Mouse (Mus musculus): ENCODE data around the gene St6galnac4.

St6galnac4 gene

DNA sequence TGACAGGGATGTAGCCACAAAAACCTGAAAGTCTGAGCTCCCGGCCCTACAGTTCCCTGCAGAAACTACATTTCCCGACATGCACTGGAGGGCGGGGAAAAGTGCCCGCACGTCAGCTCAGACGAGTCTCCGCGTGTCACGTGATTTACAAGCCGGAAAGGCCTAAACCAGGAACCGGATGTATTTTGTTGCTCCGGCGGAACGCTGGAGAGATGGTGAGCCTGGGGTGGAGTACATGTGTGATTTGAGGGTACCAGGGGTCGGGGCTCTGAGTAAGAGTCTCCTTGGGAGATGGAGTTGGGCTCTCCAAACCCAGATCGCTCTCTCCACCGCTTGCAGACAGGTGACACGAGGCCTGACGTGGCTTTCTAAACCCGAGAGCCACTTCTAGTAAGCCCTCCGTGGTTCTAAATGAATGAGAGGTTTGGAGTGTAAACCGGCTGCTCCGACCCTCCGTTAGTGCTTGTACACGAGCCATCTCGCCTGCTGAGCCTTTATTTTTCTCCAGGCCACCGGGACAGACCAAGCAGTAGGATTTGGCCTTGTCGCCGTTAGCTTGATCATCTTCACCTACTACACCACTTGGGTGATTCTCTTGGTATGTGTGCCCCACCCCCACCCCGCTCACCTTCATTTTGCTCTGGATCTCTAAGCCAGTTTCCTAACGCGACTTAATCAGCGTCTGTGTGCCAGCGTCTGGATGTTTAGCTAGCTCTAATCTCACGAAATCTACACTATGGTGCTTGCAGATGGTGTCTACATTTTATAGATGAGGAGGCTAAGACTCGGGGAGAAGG lies 16.0 kb upstream of the St6galnac4 start, which contains the start of gene Dpm2:
Gene Dpm2, plus strand, starts transcription at position 161 of the 797 bp plus-strand sequence.
- peak; percentile 85 for DNase-seq (ENCODE audit: low read depth, low spot score)

DNA sequence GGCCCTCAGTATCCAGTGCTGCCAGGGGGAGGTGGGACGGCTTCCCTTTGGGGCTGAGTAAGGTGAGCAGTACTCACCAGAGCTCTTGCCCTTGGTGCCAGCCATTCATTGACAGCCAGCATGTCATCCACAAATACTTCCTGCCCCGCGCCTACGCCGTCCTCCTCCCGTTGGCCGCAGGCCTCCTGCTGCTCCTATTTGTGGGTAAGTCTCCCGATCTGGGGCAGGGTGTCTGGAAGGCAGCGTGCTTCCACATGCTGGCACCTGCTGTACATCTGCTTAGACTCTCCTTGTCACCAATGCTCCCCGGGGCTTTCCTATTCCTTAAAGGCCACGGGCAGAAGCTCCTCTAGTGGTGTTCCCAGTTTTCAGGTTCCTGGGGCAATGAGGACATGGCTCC lies 14.7 kb upstream of the St6galnac4 start:
- DNase-seq (ENCODE audit: low read depth, low spot score): no peak

DNA sequence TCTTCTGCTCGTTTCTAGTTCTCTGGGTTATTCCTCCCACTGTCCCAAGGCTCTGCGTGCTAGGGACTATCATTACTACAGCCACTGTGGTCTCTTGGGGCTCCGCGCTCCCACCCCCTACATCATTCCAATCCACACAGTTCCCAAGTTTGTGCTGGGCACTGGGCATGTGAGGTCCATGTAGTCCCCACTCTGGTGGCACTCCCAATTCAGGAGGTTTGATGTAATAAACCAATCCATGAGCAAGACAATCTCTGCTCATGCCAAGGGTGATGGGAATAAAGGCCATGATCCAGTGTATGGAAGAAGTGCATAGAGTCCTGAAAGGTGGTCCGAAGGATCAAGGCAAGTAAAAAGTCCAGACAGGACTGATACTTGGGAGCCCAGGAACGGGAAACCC lies 12.4 kb upstream of the St6galnac4 start, which contains the start of gene Pip5kl1:
Gene Pip5kl1, plus strand, starts transcription at position 301 of the 400 bp plus-strand sequence.
- no peak for DNase-seq (ENCODE audit: low read depth, low spot score)

DNA sequence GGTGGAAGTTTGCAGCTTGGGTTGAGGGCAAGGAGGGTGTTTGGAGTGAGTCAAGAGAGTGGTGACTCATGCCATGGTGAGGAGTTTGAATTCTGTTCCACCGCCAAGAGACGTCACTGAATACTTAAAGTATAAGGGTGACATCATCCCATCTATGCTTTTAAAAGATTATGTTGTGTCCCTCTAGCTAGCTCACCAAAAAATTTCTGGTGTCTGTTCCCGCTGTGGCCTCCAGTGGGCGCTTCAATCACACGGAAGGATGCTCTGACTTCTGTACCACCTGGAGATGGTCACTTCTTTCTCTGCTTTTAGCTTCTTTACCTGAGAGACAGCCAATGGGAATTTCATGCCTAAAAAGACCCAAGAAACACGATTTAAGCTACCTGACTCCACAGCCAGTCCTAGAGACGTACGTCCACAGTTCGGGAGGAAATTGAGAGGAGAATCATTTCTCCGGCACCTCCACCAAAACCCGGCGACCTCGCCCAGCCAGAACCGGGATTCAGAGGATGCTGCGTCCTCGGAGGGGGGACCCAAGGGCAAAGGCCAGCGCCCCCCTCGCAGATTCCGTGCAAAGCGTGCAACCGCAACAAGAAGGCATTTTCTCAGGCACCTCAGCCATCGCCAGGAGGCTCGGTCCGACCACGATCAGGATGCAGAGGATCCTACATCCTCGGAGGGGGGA lies 11.9 kb upstream of the St6galnac4 start:
- no peak for DNase-seq (ENCODE audit: low read depth, low spot score)

DNA sequence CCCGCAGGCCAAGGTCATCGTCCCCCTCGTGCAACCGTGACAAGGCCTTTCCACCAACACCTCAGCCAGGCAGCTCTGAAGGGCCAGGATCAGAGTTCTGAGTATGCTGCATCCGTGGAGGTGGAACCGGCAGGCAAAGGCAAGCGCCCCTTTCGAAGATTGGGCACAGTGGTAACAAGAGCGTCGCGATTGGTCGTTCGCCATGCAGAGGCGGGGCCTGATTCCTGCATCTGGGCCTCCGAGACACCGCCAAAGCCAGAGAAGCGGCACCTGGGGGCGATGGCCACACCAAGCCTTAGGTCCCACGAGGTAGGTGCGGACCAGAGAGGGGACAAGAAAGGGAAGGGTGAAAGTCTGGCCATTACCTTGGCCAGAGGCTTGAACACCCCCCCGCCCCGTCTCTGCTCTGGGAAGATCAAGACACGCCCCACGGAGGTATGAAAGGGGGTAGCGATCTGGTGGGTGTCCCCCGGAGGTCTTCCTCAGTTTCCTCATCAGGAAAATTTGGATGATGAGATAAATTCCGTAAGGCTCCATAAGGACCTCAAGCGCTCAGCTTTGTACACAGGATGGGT lies 11.2 kb upstream of the St6galnac4 start, which contains the start of gene 9430097D07Rik:
Gene 9430097D07Rik, minus strand, starts transcription at position 99 of the 575 bp plus-strand sequence.
- DNase-seq (ENCODE audit: low read depth, low spot score): peak; percentile 44

DNA sequence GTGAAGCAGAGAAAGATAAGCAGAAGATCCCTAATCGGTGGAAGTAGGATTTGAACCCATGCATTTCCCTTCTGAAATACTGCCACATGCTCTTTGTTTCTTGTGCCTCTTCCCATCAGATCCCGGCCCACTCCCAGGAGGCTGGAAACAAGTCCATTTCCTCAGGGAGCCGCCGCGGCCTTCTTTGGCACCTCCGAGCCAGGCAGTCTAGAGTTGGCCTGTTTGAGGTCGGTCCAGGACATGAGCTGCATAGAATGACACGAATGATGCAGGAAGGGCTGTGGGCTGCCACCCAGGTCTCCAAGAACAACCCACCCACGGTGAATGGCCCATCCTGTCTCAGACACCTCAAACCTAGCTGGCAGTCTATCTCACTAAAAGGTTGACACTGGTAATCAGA lies 10.4 kb upstream of the St6galnac4 start:
- no peak for DNase-seq (ENCODE audit: low read depth, low spot score)

DNA sequence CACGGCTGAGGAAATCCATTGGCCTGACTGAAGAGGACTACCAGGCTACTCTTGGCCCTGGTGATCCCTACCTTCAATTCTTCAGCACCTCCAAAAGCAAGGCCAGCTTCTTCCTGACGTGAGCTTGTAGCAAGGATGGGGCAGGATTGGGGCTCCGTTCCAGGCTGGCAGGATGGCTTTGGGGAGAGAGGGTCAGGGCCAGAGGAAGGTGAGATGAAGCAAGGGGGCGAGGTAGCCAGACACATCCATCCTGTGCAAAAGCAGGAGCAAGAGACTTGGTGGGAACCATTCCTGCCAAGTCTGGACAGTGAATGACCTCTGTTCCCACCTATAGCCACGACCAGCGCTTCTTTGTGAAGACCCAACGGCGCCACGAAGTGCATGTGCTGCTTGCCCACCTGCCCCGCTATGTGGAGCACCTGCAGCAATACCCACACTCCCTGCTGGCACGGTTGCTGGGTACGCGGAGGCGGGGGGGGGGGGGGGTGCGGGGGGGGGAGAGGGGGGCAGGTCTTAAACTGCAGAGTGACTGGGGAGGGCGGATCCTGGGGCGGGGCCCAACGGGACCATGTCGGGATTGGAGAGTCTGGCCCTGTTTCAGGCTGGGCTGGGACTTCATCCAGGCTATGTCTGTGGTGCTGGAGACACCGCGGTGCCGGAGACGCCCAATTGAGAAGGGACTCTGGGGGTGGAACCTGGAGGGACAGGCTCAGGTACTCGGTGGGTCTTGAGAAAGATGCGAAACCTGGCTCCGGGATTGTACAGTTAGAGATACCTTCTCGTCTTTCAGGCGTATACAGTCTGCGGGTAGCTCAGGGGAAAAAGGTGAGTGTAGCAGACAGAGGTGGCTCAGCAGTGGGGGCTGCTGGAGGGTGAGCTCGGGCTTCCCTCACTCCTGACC lies 8.5 kb upstream of the St6galnac4 start:
- DNase-seq (ENCODE audit: low read depth, low spot score): no peak

DNA sequence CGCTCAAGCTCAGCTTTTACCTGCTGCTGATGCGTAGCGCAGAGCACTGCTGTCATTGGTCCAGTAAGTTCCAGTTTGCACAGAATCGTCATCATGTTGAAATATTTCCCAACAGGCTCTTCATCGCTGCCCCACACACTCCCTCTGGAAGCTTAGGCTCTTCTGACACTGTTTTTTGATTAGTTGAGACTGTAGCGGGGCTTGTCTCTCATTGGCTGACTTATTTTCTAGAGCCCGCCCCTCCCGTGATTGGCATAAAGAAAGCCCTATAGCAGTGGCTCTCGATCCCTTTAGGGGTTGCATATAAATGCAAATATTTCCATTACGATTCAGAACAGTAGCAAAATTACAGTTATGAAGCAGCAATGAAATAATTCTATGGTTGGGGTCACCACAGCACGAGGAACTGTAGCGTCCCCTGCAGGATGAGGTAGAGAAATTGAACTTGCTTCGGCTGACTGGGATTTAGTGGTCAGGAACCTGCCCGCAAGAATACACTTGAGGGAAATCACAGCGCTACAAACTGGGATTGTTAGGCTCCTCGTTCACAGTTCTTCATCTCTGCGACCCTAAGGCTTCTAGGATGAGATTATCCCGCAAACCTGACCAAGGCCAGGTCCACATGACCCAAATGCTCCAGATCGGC lies 5.3 kb upstream of the St6galnac4 start:
- no peak for DNase-seq (ENCODE audit: low read depth, low spot score)

DNA sequence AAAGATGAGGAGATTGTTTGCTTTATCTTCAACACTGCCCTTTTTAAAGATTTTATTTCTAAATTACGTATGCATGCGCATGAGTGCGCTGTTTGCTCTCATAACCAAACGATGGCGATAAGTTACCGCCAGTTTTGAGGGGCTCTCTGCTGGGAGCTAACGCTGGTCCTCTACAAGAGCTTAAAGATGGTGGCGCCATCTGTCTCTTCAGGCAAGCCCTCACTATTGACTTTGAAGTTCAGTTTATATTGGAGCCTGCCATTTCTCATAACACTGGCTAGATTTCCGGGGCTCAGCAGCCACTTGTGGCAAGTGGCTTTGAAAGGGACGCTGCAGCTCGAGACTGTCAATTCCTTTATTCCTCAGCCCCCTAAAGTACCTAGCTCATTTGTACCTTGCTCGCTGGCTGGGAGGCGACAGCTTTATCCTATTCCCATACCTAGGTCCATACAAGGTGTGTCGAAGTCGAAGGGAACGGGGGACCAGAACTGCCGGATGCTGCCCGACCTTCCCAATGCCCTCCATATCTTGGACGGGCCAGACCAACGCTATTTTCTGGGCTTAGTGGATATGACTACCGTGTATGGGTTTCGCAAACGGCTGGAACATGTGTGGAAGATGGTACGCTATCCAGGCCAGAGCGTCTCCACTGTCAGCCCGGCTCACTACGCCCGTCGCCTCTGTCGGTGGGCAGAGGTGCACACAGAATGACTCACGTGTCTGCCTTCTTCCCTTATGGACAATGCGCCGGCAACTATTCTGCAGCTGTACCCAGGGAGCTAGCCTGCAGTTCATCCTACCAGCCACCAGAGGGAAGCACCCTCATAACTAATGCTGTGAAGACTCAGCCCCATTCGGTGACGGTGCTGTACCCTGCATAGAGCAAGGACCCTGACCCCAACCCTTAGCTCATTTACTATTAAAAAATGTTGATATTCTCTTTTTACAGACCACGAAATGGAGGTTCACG lies 3.8 kb upstream of the St6galnac4 start:
- peak; percentile 76 for DNase-seq (ENCODE audit: low read depth, low spot score)

DNA sequence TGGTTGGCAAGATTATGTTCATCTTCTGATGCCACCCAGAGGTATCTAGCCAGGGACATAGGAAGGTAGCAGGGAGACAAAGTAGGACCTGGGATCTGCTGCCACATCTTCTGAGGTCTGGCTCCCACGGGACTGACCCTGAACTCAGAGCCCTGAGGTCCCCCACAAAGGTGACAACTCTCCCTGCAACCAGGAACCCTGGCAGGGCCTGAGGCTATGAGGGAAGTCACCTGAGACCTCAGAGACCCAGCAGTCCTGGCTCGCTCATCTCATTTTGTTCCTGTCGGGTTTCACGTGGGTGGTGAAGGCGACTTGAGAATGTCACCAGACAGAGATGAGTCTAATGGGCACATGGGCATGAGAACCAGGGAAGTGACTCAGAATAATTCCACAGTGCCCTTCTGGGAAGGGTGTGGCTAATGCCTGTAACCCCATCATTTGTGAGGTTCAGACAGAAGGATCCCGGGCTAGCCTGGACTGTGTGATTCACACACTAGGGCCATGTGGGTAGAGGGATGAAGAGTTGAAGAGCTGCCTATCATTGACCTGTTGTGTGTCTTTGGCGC lies 1.7 kb upstream of the St6galnac4 start:
- DNase-seq (ENCODE audit: low read depth, low spot score): no peak

DNA sequence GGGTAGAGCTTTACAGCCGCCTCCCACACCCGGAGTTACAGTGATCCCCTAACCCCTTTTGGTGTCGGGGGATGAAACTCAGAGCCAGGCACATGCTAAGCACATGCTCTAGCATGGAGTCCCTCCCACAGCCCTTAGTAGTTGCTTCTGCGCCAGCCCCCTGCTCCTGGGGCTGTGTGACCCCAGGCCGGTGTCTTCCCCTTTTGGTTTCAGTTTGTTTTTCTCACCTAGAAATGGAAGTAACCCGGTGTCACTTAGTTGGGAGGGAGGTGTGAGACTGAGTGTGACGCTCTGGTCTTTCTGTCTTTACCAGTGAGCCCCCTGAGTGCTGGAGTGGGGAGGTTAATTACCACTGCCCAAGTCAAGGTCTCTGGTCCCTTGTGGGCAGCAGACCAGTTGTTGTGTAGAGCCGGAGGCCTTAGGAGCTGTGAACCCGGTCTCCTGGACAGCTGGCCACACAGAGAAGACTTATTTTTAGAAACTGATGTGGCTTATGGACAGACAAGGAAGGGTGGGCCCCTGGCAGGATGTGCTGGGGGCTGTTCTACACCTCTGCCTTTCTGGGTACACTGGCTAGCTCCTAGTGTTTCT lies 931 bp downstream of the St6galnac4 start:
- no peak for DNase-seq (ENCODE audit: low read depth, low spot score)

DNA sequence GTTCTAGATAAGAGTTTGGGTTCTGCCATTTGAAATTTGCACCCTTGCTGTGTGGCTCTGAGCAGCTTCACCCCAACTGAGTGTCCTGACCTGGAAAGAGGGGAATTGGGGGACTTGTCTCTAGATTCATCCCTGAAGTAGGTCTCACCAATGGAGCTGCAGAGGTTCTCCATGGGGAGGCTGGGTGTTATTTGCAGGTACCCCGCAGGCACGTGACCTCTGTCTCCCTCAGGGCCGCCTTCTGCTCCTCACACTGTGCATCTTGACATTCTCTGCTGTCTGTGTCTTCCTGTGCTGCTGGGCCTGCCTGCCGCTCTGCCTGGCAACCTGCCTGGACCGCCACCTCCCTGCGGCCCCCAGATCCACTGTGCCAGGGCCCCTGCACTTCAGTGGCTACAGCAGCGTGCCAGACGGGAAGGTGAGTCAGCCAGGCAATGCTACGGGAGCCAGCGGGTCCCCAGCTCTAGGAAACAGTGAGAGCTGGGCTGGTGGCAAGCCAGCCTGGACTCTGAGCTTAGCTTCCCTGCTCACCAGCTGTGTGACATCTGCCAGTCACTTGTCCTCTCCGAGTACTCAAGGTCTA lies 2.4 kb downstream of the St6galnac4 start:
- DNase-seq (ENCODE audit: low read depth, low spot score): no peak

DNA sequence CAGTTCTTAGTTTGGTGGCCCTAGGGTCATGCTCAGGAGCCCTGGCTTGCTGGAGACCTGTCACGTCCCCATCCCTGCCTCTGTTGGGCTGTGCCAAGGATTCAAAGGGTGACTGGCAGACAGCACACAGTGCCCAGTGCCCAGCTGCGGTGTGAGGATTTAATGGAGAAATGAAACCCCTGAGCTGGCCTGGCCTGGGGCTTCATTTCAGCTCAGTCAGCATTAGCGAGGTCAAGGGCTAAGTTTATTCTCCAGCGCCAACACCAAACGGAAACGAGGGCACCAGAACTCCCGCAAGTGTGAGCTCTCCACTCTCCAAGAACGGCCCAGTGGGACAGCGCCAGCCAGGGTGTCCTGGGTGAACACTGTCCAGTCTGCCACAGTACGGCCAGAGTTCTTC lies 3.3 kb downstream of the St6galnac4 start:
- DNase-seq (ENCODE audit: low read depth, low spot score): no peak

DNA sequence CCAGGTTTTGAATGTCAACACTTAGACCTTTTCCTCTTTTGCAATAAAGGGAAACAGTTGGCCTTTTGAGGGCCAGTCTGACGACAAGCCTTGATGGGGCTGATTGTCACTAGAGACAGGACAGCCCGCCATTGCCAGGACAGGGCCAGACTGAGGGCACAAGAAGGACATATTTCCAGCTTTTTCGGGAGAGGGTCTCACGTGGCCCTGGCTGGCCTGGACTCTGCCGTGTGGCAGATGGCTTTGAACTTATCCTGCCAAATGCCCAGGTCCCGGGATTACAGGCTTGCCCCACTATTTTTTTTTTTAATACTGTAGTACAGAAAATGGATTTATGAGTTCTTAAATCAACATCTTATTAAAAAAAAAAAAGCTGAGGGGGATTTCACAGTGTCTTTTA lies 4.4 kb downstream of the St6galnac4 start:
- no peak for DNase-seq (ENCODE audit: low read depth, low spot score)

DNA sequence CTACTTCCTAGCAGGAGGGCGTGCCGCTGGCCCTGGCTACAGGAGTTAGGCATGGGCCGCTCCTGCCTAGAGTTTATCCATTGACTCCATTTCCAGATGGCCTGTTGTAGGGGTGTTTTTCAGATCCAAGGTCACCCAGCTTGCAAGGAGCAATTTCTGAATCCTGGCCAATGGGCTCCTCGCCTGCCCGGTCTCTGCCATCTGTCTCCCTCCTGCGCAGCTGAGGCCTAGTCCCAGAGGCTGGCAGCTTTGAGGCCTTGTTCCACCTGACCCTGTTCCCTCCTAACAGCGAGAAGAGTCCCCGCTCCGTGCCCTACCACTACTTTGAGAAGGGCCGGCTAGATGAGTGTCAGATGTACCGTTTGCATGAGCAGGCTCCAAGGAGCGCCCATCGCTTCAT lies 9.8 kb downstream of the St6galnac4 start:
- no peak for DNase-seq (ENCODE audit: low read depth, low spot score)

DNA sequence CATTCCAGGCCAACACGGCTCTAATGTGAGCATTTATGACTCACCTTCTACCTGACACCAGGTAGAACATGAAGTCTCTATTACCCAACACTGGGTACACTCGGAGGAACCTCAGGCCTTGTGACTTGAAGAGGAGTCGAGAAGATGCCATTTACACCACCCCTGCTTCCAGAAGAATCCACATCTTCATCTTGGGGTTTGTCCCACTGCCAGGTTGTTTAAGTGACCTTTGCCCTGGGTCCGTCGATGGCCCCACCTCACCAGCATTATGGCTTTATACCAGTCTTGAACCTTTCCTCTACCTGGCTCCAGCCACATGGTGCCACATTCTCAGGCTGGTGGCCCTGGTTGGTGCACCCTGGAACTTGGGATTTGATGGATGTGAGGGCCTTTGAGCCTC lies 10.4 kb downstream of the St6galnac4 start:
- DNase-seq (ENCODE audit: low read depth, low spot score): no peak

DNA sequence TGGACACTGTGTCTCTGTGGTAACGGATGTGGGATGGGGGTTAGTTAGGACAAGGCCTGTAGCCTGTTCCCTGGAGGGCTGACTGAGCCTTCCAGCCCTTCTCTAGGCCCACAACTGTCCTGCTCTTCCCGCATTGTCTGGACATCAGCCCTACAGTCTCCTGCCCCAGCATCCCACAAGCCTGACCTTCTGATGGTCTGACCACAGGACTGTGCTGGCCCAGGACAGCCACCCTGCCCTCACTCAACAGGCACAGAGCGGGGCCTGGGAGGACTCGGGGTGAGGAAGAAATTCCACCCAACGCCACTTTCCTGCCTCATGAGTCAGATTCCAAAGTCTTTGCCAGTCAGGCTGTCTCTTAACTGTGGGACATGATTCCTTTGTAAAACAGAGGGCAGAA lies 10.8 kb downstream of the St6galnac4 start:
- no peak for DNase-seq (ENCODE audit: low read depth, low spot score)

DNA sequence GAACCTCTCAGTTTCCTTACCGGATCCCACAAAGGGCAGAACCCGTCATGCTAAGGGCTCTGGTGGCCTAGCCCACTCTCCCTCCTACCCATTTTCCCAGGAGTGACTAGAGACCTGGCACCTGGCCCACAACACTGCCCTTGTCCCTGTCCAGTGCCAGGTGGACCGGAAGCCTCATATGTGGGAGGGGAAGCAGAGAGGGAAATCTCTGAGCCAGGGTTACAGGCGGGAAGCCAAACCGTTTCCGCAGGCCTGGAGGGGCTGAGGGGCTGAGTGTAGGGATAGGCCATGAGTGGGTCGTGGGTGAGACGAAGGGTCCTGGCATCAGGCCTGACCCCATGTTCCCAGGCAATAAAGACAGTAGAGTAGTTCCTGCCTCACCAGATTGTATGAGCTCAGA lies 11.6 kb downstream of the St6galnac4 start:
- DNase-seq (ENCODE audit: low read depth, low spot score): no peak

DNA sequence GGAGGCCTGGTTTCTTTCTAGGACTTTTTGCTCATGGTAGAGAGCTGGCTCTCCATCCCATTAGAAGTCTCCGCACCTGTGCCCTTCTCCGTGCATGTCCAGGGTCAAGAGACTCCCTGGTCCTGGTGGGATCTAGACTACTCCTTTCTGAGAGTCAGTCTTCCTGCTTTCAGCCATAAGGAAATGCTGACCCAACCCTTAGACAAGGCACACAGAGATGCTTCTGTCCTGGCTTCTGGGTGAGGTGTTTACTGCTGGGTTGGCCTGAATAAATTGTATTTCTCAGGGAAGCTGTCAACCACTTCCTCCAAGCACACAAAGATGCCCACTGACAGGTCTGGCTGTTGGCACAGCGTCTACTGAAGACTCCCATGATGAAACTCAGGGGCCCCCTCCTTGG lies 12.5 kb downstream of the St6galnac4 start, which contains the start of gene St6galnac6:
Gene St6galnac6, plus strand, starts transcription at position 301 of the 400 bp plus-strand sequence.
- no peak for DNase-seq (ENCODE audit: low read depth, low spot score)
